Mouse (Mus musculus) layer of hippocampus, adult 2 months (tissue): Measurements from ENCODE around the gene Spi1. TPM values are rescaled to one million over a fixed set of nuclear protein-coding genes. Genes with fewer than 3 reads are reported as not detected.

Experiments used
- DNase-seq, 2 experiments: peaks; one replicate each; pipeline ENCODE4 v3.0.0; 2022; ENCODE audit warnings: low spot score in 2 of 2
- H3K27ac ChIP-seq: fragments of 200-600 bp; 2 replicates; pipeline ENCODE4 v1.8.1; 2022
- H3K4me3 ChIP-seq: fragments of 200-600 bp; 2 replicates; pipeline ENCODE4 v1.8.1; 2022; ENCODE audit warnings: mild to moderate bottlenecking
- CTCF ChIP-seq: fragments of 200-600 bp; conservative IDR thresholded peaks from 2 replicates; pipeline ENCODE4 v1.8.1; 2022; ENCODE audit warnings: antibody characterized with exemption, mild to moderate bottlenecking, moderate library complexity
- total RNA-seq, 2 experiments: library from RNA; stranded (reverse); gene quantifications; 2 replicates each; pipeline ENCODE4 v1.2.3; 2021

Gene Spi1
- total RNA-seq, 2 experiments from 2014 or later: 2.4 to 5.4 TPM

DNA sequence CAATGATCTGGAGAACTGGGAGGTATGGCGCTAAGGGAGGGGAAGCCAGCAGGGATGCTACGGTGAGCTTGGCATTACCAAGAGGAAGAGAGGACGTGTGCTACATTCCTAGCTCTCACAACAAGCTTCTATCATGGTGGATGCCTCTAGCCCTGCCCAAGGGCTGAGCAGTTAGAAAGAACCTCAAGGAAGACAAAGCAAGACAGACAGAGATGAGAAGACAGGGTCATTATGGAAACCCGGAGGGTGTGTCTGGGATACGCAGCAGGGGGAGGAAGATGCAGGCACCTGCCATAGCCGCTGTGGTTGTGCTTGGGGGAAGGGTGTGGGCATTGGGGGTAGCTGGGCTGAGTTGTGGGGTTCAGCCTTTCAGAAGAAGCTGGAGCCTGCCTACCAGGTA, 41.3 kb downstream of the Spi1 start:
- H3K27ac ChIP-seq: no peak overlapping the region
- no peak overlapping the region for H3K4me3 ChIP-seq
- no peak for TF ChIP-seq CTCF
- DNase-seq: no peak

DNA sequence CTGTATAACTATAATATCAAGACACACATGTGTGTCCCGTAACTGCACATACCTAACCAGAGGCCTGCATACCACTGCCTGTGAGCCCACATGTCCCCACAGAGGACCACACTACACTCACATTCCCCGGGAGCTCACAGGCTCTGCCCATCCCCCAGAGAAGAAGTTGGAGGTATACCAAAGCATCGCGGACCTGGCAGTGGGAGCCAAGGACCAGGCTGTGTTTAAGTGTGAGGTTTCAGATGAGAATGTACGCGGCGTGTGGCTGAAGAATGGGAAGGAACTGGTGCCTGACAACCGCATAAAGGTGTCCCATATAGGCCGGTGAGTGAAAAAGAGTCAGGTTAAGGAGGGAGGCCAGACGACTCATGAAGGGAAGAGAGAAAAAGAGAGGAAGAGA, 42.9 kb downstream of the Spi1 start:
- H3K27ac ChIP-seq: no peak overlapping the region
- no peak for TF ChIP-seq CTCF
- no peak overlapping the region for H3K4me3 ChIP-seq
- DNase-seq: no peak

DNA sequence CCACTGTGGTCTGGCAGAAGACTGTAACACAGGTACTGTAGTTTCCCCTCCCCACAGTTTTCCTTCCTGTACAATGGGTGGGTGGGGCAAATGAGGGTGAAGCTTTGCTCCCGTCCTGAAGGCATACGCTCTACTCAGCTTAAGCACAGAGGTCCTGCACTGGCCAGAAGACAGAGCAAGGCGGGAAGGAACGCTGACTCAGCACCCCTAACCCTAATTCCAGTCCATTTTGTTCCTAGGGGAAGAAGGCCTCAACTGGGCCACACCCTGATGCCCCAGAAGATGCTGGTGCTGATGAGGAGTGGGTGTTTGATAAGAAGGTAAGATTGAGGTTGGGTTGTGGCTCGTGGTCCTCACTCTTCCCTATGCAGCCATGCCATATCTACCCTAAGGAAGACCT, 46.6 kb downstream of the Spi1 start:
- TF ChIP-seq CTCF: no peak
- H3K4me3 ChIP-seq: no peak overlapping the region
- no peak overlapping the region for H3K27ac ChIP-seq
- DNase-seq: no peak

DNA sequence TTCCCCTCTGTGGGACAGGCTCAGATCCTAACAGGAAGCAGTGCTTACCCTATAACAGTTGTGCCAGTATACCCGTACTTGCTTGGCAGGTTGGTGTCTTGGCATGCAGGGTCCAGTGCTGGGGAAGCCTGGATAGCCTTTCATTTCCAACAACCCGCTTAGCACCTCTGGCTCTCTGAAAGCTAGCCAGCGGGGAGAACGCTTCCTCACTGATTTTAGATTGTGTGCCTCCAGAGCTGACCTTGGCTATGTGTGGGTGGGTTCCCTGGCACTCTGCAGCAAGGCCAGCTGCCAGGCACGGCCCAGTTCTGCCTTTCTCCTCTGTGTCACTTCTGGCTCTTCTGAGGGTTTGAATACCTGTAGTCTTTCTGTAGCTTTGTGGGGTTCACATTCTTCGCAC, 47.9 kb downstream of the Spi1 start:
- no peak for TF ChIP-seq CTCF
- Histone ChIP-seq H3K27ac (no peak overlapping the region), H3K4me3 (no peak overlapping the region)
- DNase-seq: no peak

DNA sequence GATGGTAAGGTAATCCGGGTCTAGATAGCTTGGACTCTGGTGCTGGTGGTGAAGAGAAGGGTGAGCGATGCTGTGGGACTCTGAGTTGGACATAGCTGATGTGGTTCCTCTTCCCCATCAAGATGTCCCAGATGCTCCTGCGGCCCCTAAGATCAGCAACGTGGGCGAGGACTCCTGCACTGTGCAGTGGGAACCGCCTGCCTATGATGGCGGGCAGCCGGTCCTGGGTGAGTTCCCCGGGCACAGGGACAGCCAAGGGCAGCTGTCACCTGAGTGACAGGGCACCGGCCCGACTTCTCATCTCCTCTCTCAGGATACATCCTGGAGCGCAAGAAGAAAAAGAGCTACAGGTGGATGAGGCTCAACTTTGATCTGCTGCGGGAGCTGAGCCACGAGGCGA, 49.1 kb downstream of the Spi1 start:
- no peak for TF ChIP-seq CTCF
- no peak overlapping the region for H3K4me3 ChIP-seq
- H3K27ac ChIP-seq: no peak overlapping the region
- DNase-seq: no peak

DNA sequence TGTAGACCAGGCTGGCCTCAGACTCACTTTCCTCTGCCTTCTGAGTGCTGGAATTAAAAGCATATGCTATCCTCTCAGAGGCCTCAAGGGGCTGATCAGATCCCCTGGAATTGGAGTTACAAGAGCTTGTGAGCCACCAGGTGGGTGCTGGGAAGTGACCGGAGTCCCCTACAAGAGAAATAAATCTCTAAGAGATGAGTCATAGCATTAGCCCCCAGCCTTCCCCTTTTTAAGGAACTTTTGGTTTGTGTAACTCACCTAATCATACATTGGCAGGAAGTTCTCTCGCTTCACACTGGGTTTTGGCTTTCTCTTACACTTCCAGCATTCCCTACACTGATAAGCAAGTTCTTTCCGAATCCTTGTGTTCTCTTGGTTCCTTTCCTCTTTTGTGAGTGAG, 49.8 kb downstream of the Spi1 start:
- H3K27ac ChIP-seq: no peak overlapping the region
- DNase-seq: no peak
- H3K4me3 ChIP-seq: no peak overlapping the region
- no peak for TF ChIP-seq CTCF

DNA sequence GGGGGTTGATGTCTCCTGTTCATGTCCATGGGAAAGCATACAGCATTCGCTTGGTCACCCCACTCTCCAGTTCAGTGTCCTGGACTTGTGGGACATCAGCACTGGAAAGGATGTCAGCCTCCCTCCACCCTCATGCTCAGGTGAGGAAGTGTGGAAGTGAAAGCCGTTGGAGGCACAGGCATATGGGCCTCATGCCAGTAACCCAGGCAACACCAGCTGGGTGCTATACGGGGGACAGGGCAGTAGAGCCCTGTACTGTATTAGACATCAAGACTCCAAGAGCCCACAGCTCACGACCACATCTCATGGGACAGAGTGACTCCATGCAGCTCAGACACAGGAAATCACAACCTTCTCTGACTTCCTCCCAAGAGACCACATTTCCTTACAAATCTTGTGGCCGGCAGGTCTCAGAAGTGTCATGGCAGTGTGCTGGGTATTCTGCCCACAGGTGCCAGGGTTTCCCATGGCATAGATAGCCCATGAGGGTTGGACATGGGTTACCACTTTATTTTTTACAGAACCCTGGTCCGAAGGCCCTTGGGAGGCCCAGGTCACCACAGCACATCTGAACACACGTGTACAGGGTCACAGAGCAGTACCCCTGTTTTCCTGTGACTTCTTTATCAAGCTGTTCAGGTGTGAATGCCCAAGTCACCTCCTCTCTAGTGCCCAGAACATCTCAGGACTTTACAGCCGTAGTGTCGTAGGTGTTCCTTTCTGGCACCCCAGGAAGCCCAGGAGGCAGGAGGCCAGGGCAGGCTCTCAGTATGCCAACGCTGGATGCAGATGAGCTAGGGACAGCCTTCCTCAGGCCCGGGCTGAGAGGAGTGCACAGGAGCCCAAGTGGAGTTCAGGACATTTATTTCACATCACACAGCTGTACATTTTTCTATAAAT, 54.6 kb downstream of the Spi1 start:
- H3K27ac ChIP-seq: no peak overlapping the region; the same call in 1 of the 2 replicates
- DNase-seq: no peak
- H3K4me3 ChIP-seq: no peak overlapping the region
- TF ChIP-seq CTCF: no peak

DNA sequence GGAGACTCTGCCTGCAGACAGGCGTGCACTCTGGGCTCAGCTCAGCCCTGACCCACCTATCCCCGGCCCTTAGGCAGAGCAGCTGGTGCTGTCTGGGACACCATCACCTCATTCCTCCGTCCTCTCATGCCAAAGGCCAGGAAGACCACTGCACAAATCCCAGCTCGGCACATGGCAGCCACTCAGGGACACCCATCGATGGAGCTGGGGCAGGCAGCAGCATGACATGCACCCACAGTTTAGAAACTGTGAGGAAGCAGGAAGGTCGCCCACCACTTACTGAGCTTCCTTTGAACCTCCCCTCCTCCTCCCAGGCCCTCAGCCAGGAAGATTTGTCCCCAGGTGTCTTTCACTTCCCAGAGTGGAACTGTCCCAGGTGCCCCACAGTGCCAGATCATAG, 55.3 kb downstream of the Spi1 start:
- DNase-seq: no peak
- TF ChIP-seq CTCF: no peak
- H3K27ac ChIP-seq: no peak overlapping the region
- H3K4me3 ChIP-seq: no peak overlapping the region

DNA sequence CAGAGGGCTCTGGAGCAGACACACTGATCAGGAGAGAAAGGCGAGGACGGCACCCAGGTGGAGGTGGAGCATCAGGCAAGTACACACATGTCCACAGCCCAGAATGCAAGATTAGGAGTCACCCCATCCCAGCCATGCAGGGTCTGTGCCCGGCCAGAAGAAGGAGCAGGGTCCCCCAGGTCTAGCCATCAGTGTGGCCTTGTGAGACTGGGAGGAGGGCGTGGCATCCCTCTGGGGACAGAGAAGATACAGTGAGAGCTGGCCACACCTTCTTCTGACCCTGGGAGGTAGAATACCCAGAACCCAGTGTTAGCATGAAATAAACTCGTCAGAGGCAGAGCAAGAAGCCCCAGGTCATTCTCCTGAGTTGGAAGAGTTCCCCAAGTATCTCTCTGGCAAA, 57.1 kb downstream of the Spi1 start:
- no peak for DNase-seq
- Histone ChIP-seq H3K4me3 (no peak overlapping the region), H3K27ac (no peak overlapping the region)
- no peak for TF ChIP-seq CTCF

DNA sequence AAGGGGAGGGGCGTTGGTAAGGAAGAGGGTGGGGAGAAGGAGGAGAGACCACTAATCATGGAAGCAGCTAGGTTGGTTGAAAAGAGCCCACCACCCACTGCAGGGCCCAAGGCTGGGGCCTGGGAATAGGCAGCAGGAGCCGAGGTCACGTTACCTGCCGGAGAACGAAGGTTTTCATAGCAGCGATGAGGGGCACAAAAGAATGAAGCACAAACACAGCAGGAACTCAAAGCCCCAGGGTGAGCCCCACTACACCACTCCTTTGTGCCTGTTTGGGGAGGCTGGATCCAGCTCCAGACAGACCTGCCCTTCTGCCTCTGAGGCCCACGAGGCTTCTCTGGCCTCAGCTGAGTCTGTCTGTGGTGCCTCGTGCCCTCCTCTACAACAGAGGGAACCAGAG, 57.6 kb downstream of the Spi1 start:
- TF ChIP-seq CTCF: no peak
- Histone ChIP-seq H3K4me3 (no peak overlapping the region), H3K27ac (no peak overlapping the region)
- DNase-seq: no peak

DNA sequence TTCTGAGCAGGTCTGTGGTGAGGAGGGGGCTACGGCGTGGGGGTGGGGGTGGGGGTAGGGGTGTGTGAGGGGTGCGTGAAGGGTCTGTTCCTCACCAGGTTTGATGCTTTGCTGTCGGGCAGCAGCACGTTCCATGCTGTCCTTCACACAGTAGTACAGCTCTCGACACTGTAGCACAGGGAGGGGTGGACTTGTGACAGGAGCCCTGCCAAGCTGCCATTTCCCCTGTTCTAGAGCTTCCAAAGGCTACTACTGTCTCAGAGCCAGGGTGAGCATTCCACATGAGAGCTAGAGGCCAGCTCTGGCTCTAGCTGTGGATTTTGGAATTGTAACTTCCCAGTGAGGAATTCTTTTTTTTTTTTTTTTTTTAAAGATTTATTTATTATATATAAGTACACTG, 60.7 kb downstream of the Spi1 start:
- DNase-seq: no peak
- no peak overlapping the region for H3K27ac ChIP-seq
- no peak overlapping the region for H3K4me3 ChIP-seq
- TF ChIP-seq CTCF: no peak

DNA sequence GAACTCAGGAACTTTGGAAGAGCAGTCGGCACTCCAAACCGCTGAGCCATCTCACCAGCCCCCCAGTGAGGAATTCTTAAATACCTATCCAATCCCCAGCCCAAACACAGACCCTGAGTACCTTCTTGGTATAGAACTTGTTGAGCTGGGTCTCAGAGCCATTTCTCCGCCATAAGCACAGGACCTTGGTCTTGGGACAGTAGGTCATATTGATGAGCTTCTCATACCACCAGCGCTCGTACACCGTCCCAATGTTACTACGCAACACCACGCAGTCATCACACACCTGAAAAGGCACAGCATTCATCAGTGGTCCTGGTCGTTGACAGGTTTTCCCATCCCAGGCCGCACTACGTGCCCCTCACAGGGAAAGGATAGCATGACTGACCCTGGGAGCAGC, 61.2 kb downstream of the Spi1 start:
- Histone ChIP-seq H3K27ac (no peak overlapping the region), H3K4me3 (no peak overlapping the region)
- no peak for TF ChIP-seq CTCF
- DNase-seq: no peak

DNA sequence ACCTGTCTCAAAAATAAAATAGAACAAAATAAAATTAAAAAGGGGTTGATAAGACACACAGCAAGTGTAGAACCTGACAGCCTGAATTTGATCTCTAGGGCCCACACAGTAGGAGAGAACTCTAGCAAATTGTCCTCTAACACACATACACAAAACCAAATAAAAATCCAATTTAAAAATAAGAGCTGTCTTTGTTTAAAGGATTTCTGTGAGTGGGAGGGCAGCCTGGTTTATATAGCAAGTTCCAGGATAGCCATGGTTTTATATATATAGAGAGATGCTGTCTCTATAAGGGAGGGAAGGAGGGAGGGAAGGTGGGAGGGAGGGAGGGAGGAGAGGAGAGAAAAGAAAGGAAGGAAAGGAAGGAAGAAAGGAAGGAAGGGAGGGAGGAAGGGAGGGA, 65.9 kb downstream of the Spi1 start:
- no peak overlapping the region for H3K4me3 ChIP-seq
- TF ChIP-seq CTCF: no peak
- no peak for DNase-seq
- no peak overlapping the region for H3K27ac ChIP-seq

DNA sequence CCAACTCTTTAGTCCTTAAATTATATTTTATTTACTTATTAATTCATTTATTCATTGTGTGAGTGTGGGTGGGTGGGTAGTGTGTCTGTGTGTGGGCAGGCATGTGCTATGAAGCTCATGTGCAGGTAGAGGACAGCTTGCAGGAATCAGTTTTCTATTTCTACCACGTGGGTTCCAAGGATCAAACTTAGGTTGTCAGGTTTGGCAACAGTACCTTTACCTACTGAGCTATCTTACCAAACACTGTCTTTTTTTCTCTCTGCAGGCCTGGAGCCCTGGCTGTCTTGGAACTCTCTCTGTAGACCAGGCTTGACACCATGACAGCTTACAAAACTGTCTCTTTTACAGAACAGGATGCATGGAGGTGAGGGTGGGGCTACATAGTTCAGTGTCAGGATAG, 69.1 kb downstream of the Spi1 start:
- no peak for TF ChIP-seq CTCF
- Histone ChIP-seq H3K27ac (no peak overlapping the region), H3K4me3 (no peak overlapping the region)
- DNase-seq: no peak

DNA sequence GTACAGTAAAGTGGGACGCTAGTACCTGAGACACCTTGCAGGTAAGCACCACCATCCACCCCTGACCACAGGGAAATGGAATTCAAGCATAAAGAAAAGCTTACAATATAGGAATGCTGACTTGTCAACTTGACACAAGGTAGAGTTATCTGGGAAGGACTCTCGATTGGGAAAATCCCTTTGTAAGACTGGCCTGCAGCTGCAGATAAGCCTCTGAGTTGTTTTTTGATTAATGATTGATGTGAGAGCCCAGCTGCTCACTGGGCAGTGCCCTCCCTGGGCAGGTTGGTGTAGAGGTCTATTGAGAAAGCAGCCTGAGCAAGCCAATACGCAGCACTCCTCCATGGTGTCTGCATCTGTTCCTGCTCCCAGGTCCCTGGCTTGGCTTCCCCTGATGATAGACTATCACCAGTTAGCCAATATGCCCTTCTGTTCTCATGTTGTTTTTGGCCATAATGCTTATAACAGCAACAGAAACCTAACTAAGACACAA, 70.7 kb downstream of the Spi1 start:
- no peak overlapping the region for H3K4me3 ChIP-seq
- no peak for TF ChIP-seq CTCF
- H3K27ac ChIP-seq: no peak overlapping the region
- no peak for DNase-seq
